Mouse (Mus musculus): ENCODE measurements around the gene Rab33b.
A peak's percentile ranks its signal among the peaks of the same experiment; 100 is the strongest.

GRCm38 (mm10) chr3:51483741-51484359, at the start of gene Rab33b:
- no peak for TF ChIP-seq CTCF (IDR thresholded peaks at IDR 0.05; ENCODE audit: low read depth, low read length)
- peak; percentile 91; the same call in 1 of the 2 replicates for TF ChIP-seq POLR2A (IDR thresholded peaks at IDR 0.05; ENCODE audit: borderline replicate concordance, low read depth, low read length)
